ENCODE assay signal across 8 mouse cellular contexts in genomic region chr17:28575244-28576125, GRCm38 (mm10). TPM values are rescaled to one million over a fixed set of nuclear protein-coding genes. Genes with fewer than 3 reads are reported as not detected.
DNase-seq lines count a peak whose midpoint lies in the region; ATAC-seq and TF ChIP-seq lines count a peak whose summit lies in the region.

Lhfpl5 (plus strand) TSS chr17:28575641.

- peak within 1 kb of the TSS; percentile 32 for H3K4me3 ChIP-seq in kidney, embryonic 15.5 days (replicated peaks)
- no peak within 1 kb of the TSS for H3K4me3 ChIP-seq in kidney, adult 2 months (ENCODE audit: insufficient read depth, low read depth, low read length)
- H3K4me3 ChIP-seq in embryonic facial prominence, embryonic 10.5 days: peak within 1 kb of the TSS; percentile 49
- 0 out of 2 replicates have a peak within 1 kb of the TSS, but pooled peaks have one; percentile 17 for H3K4me3 ChIP-seq in liver, embryonic 15.5 days (replicated peaks)
- H3K4me3 ChIP-seq in olfactory bulb, adult 2 months (ENCODE audit: insufficient read depth, low read depth, low read length): peak within 1 kb of the TSS; percentile 42

- H3K36me3 ChIP-seq in kidney, embryonic 15.5 days: no peaks in the 10 kb centered on the region
- no peaks in the 10 kb centered on the region for H3K36me3 ChIP-seq in kidney, adult 2 months (ENCODE audit: control insufficient read depth, insufficient read depth, low read length)
- no peaks in the 10 kb centered on the region for H3K36me3 ChIP-seq in embryonic facial prominence, embryonic 10.5 days (replicated peaks)
- no peaks in the 10 kb centered on the region for H3K36me3 ChIP-seq in liver, embryonic 15.5 days (replicated peaks)

- peak within 1 kb of the TSS; percentile 65 for H3K4me2 ChIP-seq in kidney, embryonic 15.5 days
- H3K4me2 ChIP-seq in liver, embryonic 15.5 days: peak within 1 kb of the TSS; percentile 50

- no peaks in the 10 kb centered on the region for H3K9me3 ChIP-seq in kidney, embryonic 15.5 days (replicated peaks)
- H3K9me3 ChIP-seq in embryonic facial prominence, embryonic 10.5 days: no peaks in the 10 kb centered on the region
- no peaks in the 10 kb centered on the region for H3K9me3 ChIP-seq in liver, embryonic 15.5 days (replicated peaks)

- WGBS in kidney, embryonic 15.5 days: 16% methylated on average over 50 of the region's 50 CpGs
- WGBS in kidney, adult 2 months: 16% methylated on average over 49 of the region's 50 CpGs
- 17% methylated on average over 50 of the region's 50 CpGs for WGBS in embryonic facial prominence, embryonic 10.5 days
- WGBS in liver, embryonic 15.5 days (ENCODE audit: insufficient replicate concordance): 16% methylated on average over 50 of the region's 50 CpGs
- WGBS in olfactory bulb, adult 2 months: 16% methylated on average over 50 of the region's 50 CpGs

- no peak for TF ChIP-seq POLR2A in kidney, adult 2 months (IDR thresholded peaks at IDR 0.05; ENCODE audit: low read depth, low read length)
- TF ChIP-seq POLR2A in olfactory bulb, adult 2 months (IDR thresholded peaks at IDR 0.05; ENCODE audit: insufficient read depth, low read depth, low read length): no peak; the same call in 1 of the 2 replicates

- no peak within 1 kb of the TSS for H3K9ac ChIP-seq in kidney, embryonic 15.5 days
- H3K9ac ChIP-seq in liver, embryonic 15.5 days: no peak within 1 kb of the TSS

- no peaks in the 10 kb centered on the region for H3K27me3 ChIP-seq in kidney, embryonic 15.5 days
- H3K27me3 ChIP-seq in kidney, adult 2 months (replicated peaks; ENCODE audit: control insufficient read depth, insufficient read depth, low read length): no peaks in the 10 kb centered on the region; the same call in 1 of the 2 replicates
- H3K27me3 ChIP-seq in embryonic facial prominence, embryonic 10.5 days (replicated peaks; ENCODE audit: low read depth, poor library complexity, severe bottlenecking): peaks cover 6% of the 10 kb centered on the region; the same call in 1 of the 2 replicates
- peaks cover 9% of the 10 kb centered on the region; the same call in 1 of the 2 replicates for H3K27me3 ChIP-seq in liver, embryonic 15.5 days

- TF ChIP-seq CTCF in kidney, adult 2 months (conservative IDR thresholded peaks at IDR 0.05; ENCODE audit: insufficient read depth, insufficient read length, low read depth, low read length): no peak
- peak; percentile 20; the same call in 1 of the 2 replicates for TF ChIP-seq CTCF in olfactory bulb, adult 2 months (IDR thresholded peaks at IDR 0.05; ENCODE audit: insufficient read depth, low read depth, low read length)

- H3K4me1 ChIP-seq in kidney, embryonic 15.5 days: peaks cover 11% of the 10 kb centered on the region
- H3K4me1 ChIP-seq in kidney, adult 2 months (ENCODE audit: control insufficient read depth, insufficient read depth, low read length): no peaks in the 10 kb centered on the region
- H3K4me1 ChIP-seq in embryonic facial prominence, embryonic 10.5 days: peaks cover 14% of the 10 kb centered on the region
- H3K4me1 ChIP-seq in liver, embryonic 15.5 days (replicated peaks): peaks cover 7% of the 10 kb centered on the region
- H3K4me1 ChIP-seq in olfactory bulb, adult 2 months (ENCODE audit: control insufficient read depth, insufficient read depth, low read length): peaks cover 21% of the 10 kb centered on the region

- DNase-seq in kidney, adult 2 months: no peak
- DNase-seq in ZHBTc4 (ENCODE audit: low read depth, low spot score): peak; percentile 83
- peak; percentile 89 for DNase-seq in embryonic facial prominence, embryonic 10.5 days (ENCODE audit: low spot score)

- H3K27ac ChIP-seq in kidney, embryonic 15.5 days: no peak within 1 kb of the TSS
- H3K27ac ChIP-seq in kidney, adult 2 months (ENCODE audit: insufficient read depth, low read depth, low read length): no peak within 1 kb of the TSS
- no peak within 1 kb of the TSS for H3K27ac ChIP-seq in embryonic facial prominence, embryonic 10.5 days (replicated peaks)
- H3K27ac ChIP-seq in liver, embryonic 15.5 days (replicated peaks): no peak within 1 kb of the TSS
- H3K27ac ChIP-seq in olfactory bulb, adult 2 months (ENCODE audit: insufficient read depth, low read depth, low read length): no peak within 1 kb of the TSS

- peak; percentile 89 for ATAC-seq in kidney, embryonic 15.5 days (replicated peaks; ENCODE audit: low FRiP score)
- peak; percentile 46 to 76 for ATAC-seq in hematopoietic stem cell, adult 5-6 weeks (replicated peaks in 1 of 2; ENCODE audit: insufficient read depth in 1 of 2, low FRiP score in 2 of 2, low TSS enrichment in 1 of 2, low read depth in 1 of 2, poor library complexity in 2 of 2, severe bottlenecking in 2 of 2)
- ATAC-seq in liver, embryonic 15.5 days (ENCODE audit: insufficient read depth): peak; percentile 31; the same call in 1 of the 2 replicates
- no peak for ATAC-seq in activated CD4-positive, CD25-positive, alpha-beta regulatory T cell, adult 4 months

RNA-seq across cellular contexts. Expression of gene Lhfpl5, which starts in this region (rescaled TPM):
- 0.54 and 0.91 TPM in 2 replicates for polyA plus RNA-seq in kidney, embryonic 15.5 days (2015; fragmentation: Nextera tagmentation; extraction: Ambion mirVana)
- polyA plus RNA-seq in kidney, adult 2 months (2012; rRNA removed): 0.19 and 0.41 TPM in 2 replicates
- polyA plus RNA-seq in embryonic facial prominence, embryonic 10.5 days (2016; fragmentation: Nextera tagmentation; extraction: Ambion mirVana): 1.1 TPM in 2 replicates
- 0.13 TPM in 1 of 2 replicates, not detected in the other for total RNA-seq in hematopoietic stem cell, adult 5-6 weeks (2017)
- polyA plus RNA-seq in liver, embryonic 15.5 days (2015; fragmentation: Nextera tagmentation; extraction: Ambion mirVana): 0.06 and 0.10 TPM in 2 replicates
- polyA plus RNA-seq in olfactory bulb, adult 2 months (2012; ENCODE audit: insufficient read depth, insufficient read length, low replicate concordance, missing spikeins): not detected in 2 replicates
- 1 to 10 TPM in 1 of 2 experiments, under 1 TPM in 1; 0.64 to 1.7 TPM for polyA plus RNA-seq in activated CD4-positive, CD25-positive, alpha-beta regulatory T cell, adult 4 months (2017; shearing (Covaris generic))

Comparison
In these comparisons a context has a peak if more than half of its experiments do, and no peak if none do; other contexts are left out.
1. Peak in ATAC-seq, H3K4me3 ChIP-seq and H3K4me2 ChIP-seq in kidney, embryonic 15.5 days; RNA of the gene not detected or under 1 TPM.
2. Peak in ATAC-seq in hematopoietic stem cell, adult 5-6 weeks; RNA of the gene not detected or under 1 TPM.
3. Peak in ATAC-seq, H3K4me3 ChIP-seq and H3K4me2 ChIP-seq in liver, embryonic 15.5 days; RNA of the gene not detected or under 1 TPM.